Mouse (Mus musculus): ENCODE measurements around the gene Gale. TPM values are rescaled to one million over a fixed set of nuclear protein-coding genes. Genes with fewer than 3 reads are reported as not detected.
"Not testable (repeated sequence)": the region's sequence is repeated elsewhere in the genome, so short reads cannot be mapped to it uniquely, and the experiment has no call there.

The Gale gene
- polyA plus RNA-seq, 1 experiment from 2014 or later: 29.0 TPM

GRCm38 (mm10) chr4:135971805-135972555, 8.5 kb downstream of the Gale start:
- peaks cover 18% of the 10 kb centered on the region; the same call in 1 of the 2 replicates for H3K4me1 ChIP-seq (ENCODE audit: control insufficient read depth, insufficient read depth, low read length)
- H3K27me3 ChIP-seq (ENCODE audit: control insufficient read depth, insufficient read depth, low read length): no peaks in the 10 kb centered on the region
- H3K4me2 ChIP-seq (replicated peaks; ENCODE audit: low read depth, low read length): peak overlapping the region; percentile 87
- peaks cover 61% of the 10 kb centered on the region for H3K36me3 ChIP-seq (ENCODE audit: control insufficient read depth, insufficient read depth, low read length)
- peak overlapping the region; percentile 87 for H3K9ac ChIP-seq (ENCODE audit: low read depth, low read length)
- under 1% methylated on average over 35 of the region's 35 CpGs for WGBS
- peak; percentile 68 for ATAC-seq (ENCODE audit: low FRiP score, low TSS enrichment)
- H3K9me3 ChIP-seq (ENCODE audit: control insufficient read depth, low read length): no peaks in the 10 kb centered on the region
- H3K4me3 ChIP-seq (ENCODE audit: low read length): peak overlapping the region; percentile 88
- H3K27ac ChIP-seq (ENCODE audit: low read depth, low read length): peak overlapping the region; percentile 52; the same call in 1 of the 2 replicates

- Histone ChIP-seq H3K9me3 (ENCODE audit: control insufficient read depth, low read length) (no peaks in the 10 kb centered on the region), H3K4me2 (replicated peaks; ENCODE audit: low read depth, low read length) (peak within 1 kb of the TSS; percentile 87), H3K9ac (ENCODE audit: low read depth, low read length) (peak within 1 kb of the TSS; percentile 87), H3K27me3 (ENCODE audit: control insufficient read depth, insufficient read depth, low read length) (no peaks in the 10 kb centered on the region), H3K27ac (ENCODE audit: low read depth, low read length) (peak within 1 kb of the TSS; percentile 52; the same call in 1 of the 2 replicates), H3K36me3 (ENCODE audit: control insufficient read depth, insufficient read depth, low read length) (peaks cover 58% of the 10 kb centered on the region), H3K4me3 (ENCODE audit: low read length) (peak within 1 kb of the TSS; percentile 88), H3K4me1 (ENCODE audit: control insufficient read depth, insufficient read depth, low read length) (peaks cover 18% of the 10 kb centered on the region; the same call in 1 of the 2 replicates)
- peak; percentile 74 for ATAC-seq (ENCODE audit: low FRiP score, low TSS enrichment)
- WGBS: 1% methylated on average over 19 of the region's 19 CpGs
These were observed 9.0 kb downstream of the Gale start, which contains the start of gene Lypla2 for GRCm38 (mm10) chr4:135972556-135972906. Gene Lypla2 (minus strand): TSS chr4:135972626.

GRCm38 (mm10) chr4:135972911-135973811, 9.6 kb downstream of the Gale start:
- Histone ChIP-seq H3K4me2 (replicated peaks; ENCODE audit: low read depth, low read length) (peak overlapping the region; percentile 87), H3K9me3 (ENCODE audit: control insufficient read depth, low read length) (no peaks in the 10 kb centered on the region), H3K9ac (ENCODE audit: low read depth, low read length) (peak overlapping the region; percentile 87; the same call in 1 of the 2 replicates), H3K27ac (ENCODE audit: low read depth, low read length) (no peak overlapping the region; the same call in 1 of the 2 replicates), H3K27me3 (ENCODE audit: control insufficient read depth, insufficient read depth, low read length) (no peaks in the 10 kb centered on the region), H3K4me3 (ENCODE audit: low read length) (peak overlapping the region; percentile 88), H3K36me3 (ENCODE audit: control insufficient read depth, insufficient read depth, low read length) (peaks cover 52% of the 10 kb centered on the region), H3K4me1 (ENCODE audit: control insufficient read depth, insufficient read depth, low read length) (peaks cover 18% of the 10 kb centered on the region; the same call in 1 of the 2 replicates)
- 66% methylated on average over 13 of the region's 13 CpGs for WGBS
- no peak for ATAC-seq (ENCODE audit: low FRiP score, low TSS enrichment)

- no peaks in the 10 kb centered on the region for H3K27me3 ChIP-seq (ENCODE audit: control insufficient read depth, insufficient read depth, low read length)
- 92% methylated on average over 12 of the region's 12 CpGs for WGBS
These were observed 12.6 kb downstream of the Gale start for GRCm38 (mm10) chr4:135976146-135976545.

GRCm38 (mm10) chr4:135980223-135980622, 16.7 kb downstream of the Gale start:
- peaks cover 48% of the 10 kb centered on the region for H3K36me3 ChIP-seq (ENCODE audit: control insufficient read depth, insufficient read depth, low read length)
- WGBS: 90% methylated on average over 5 of the region's 5 CpGs
- not testable (repeated sequence) for H3K4me1 ChIP-seq (ENCODE audit: control insufficient read depth, insufficient read depth, low read length); H3K9me3 ChIP-seq (ENCODE audit: control insufficient read depth, low read length); H3K27me3 ChIP-seq (ENCODE audit: control insufficient read depth, insufficient read depth, low read length); H3K9ac ChIP-seq (ENCODE audit: low read depth, low read length); H3K27ac ChIP-seq (ENCODE audit: low read depth, low read length); H3K4me3 ChIP-seq (ENCODE audit: low read length); ATAC-seq (ENCODE audit: low FRiP score, low TSS enrichment); H3K4me2 ChIP-seq (replicated peaks; ENCODE audit: low read depth, low read length)

More at GRCm38 (mm10) chr4:135976146-135976545, 12.6 kb downstream of the Gale start:
- H3K36me3 ChIP-seq (ENCODE audit: control insufficient read depth, insufficient read depth, low read length): peaks cover 38% of the 10 kb centered on the region
- no peak overlapping the region for H3K27ac ChIP-seq (ENCODE audit: low read depth, low read length)
- peaks cover 12% of the 10 kb centered on the region; the same call in 1 of the 2 replicates for H3K4me1 ChIP-seq (ENCODE audit: control insufficient read depth, insufficient read depth, low read length)
- no peaks in the 10 kb centered on the region for H3K9me3 ChIP-seq (ENCODE audit: control insufficient read depth, low read length)
- no peak overlapping the region for H3K4me2 ChIP-seq (replicated peaks; ENCODE audit: low read depth, low read length)
- no peak overlapping the region for H3K9ac ChIP-seq (ENCODE audit: low read depth, low read length)
- ATAC-seq (ENCODE audit: low FRiP score, low TSS enrichment): no peak
- no peak overlapping the region for H3K4me3 ChIP-seq (ENCODE audit: low read length)

GRCm38 (mm10) chr4:135981524-135982063, 18.1 kb downstream of the Gale start:
- H3K27me3 ChIP-seq (ENCODE audit: control insufficient read depth, insufficient read depth, low read length): no peaks in the 10 kb centered on the region
- no peak overlapping the region for H3K9ac ChIP-seq (ENCODE audit: low read depth, low read length)
- H3K4me1 ChIP-seq (ENCODE audit: control insufficient read depth, insufficient read depth, low read length): peaks cover 9% of the 10 kb centered on the region
- H3K9me3 ChIP-seq (ENCODE audit: control insufficient read depth, low read length): no peaks in the 10 kb centered on the region
- no peak overlapping the region for H3K4me3 ChIP-seq (ENCODE audit: low read length)
- peaks cover 36% of the 10 kb centered on the region for H3K36me3 ChIP-seq (ENCODE audit: control insufficient read depth, insufficient read depth, low read length)
- 85% methylated on average over 7 of the region's 7 CpGs for WGBS
- no peak overlapping the region for H3K4me2 ChIP-seq (replicated peaks; ENCODE audit: low read depth, low read length)
- no peak overlapping the region for H3K27ac ChIP-seq (ENCODE audit: low read depth, low read length)
- no peak for ATAC-seq (ENCODE audit: low FRiP score, low TSS enrichment)

- Histone ChIP-seq H3K4me2 (replicated peaks; ENCODE audit: low read depth, low read length) (no peak overlapping the region), H3K9me3 (ENCODE audit: control insufficient read depth, low read length) (no peaks in the 10 kb centered on the region), H3K27me3 (ENCODE audit: control insufficient read depth, insufficient read depth, low read length) (no peaks in the 10 kb centered on the region), H3K36me3 (ENCODE audit: control insufficient read depth, insufficient read depth, low read length) (peaks cover 19% of the 10 kb centered on the region; the same call in 1 of the 2 replicates), H3K4me3 (ENCODE audit: low read length) (no peak overlapping the region), H3K9ac (ENCODE audit: low read depth, low read length) (no peak overlapping the region), H3K27ac (ENCODE audit: low read depth, low read length) (no peak overlapping the region), H3K4me1 (ENCODE audit: control insufficient read depth, insufficient read depth, low read length) (peaks cover 9% of the 10 kb centered on the region)
- no peak for ATAC-seq (ENCODE audit: low FRiP score, low TSS enrichment)
- 85% methylated on average over 5 of the region's 5 CpGs for WGBS
These were observed 21.0 kb downstream of the Gale start for GRCm38 (mm10) chr4:135984556-135984955.

GRCm38 (mm10) chr4:135985193-135985592, 21.7 kb downstream of the Gale start:
- no peak overlapping the region for H3K27ac ChIP-seq (ENCODE audit: low read depth, low read length)
- ATAC-seq (ENCODE audit: low FRiP score, low TSS enrichment): no peak
- peaks cover 19% of the 10 kb centered on the region; the same call in 1 of the 2 replicates for H3K36me3 ChIP-seq (ENCODE audit: control insufficient read depth, insufficient read depth, low read length)
- 90% methylated on average over 5 of the region's 5 CpGs for whole genome bisulfite sequencing
- H3K4me3 ChIP-seq (ENCODE audit: low read length): no peak overlapping the region
- no peak overlapping the region for H3K9ac ChIP-seq (ENCODE audit: low read depth, low read length)
- H3K27me3 ChIP-seq (ENCODE audit: control insufficient read depth, insufficient read depth, low read length): no peaks in the 10 kb centered on the region
- H3K9me3 ChIP-seq (ENCODE audit: control insufficient read depth, low read length): no peaks in the 10 kb centered on the region
- H3K4me2 ChIP-seq (replicated peaks; ENCODE audit: low read depth, low read length): no peak overlapping the region
- H3K4me1 ChIP-seq (ENCODE audit: control insufficient read depth, insufficient read depth, low read length): peaks cover 9% of the 10 kb centered on the region
